Mouse (Mus musculus): ENCODE results near the gene Olfml3. TPM values are rescaled to one million over a fixed set of nuclear protein-coding genes. Genes with fewer than 3 reads are reported as not detected.

Olfml3 gene
- total and polyA plus RNA-seq, 2 experiments: 1.3 to 1.5 TPM

- no peak for DNase-seq (ENCODE audit: extremely low read depth, low read depth, low spot score)
- Histone ChIP-seq H3K36me3 (ENCODE audit: control insufficient read depth, insufficient read depth, low read length) (no peaks in the 10 kb centered on the region), H3K4me1 (ENCODE audit: control insufficient read depth, insufficient read depth, low read length) (no peaks in the 10 kb centered on the region), H3K9ac (ENCODE audit: low read depth, low read length) (no peak overlapping the region), H3K4me3 (ENCODE audit: insufficient read depth, low read depth, low read length) (no peak overlapping the region), H3K27me3 (ENCODE audit: control insufficient read depth, insufficient read depth, low read length) (no peaks in the 10 kb centered on the region), H3K79me2 (ENCODE audit: control insufficient read depth, insufficient read depth, low read length) (no peaks in the 10 kb centered on the region), H3K27ac (replicated peaks; ENCODE audit: insufficient read depth, low read depth, low read length) (no peak overlapping the region)
- TF ChIP-seq CTCF (IDR thresholded peaks at IDR 0.05; ENCODE audit: low read depth, low read length): no peak
- TF ChIP-seq POLR2A (IDR thresholded peaks at IDR 0.05; ENCODE audit: extremely low read depth, insufficient read depth, low read length): no peak
- WGBS: 66% methylated on average over 15 of the region's 15 CpGs
Observed at GRCm38 (mm10) chr3:103716774-103717760, 20.7 kb downstream of the Olfml3 start.

DNA sequence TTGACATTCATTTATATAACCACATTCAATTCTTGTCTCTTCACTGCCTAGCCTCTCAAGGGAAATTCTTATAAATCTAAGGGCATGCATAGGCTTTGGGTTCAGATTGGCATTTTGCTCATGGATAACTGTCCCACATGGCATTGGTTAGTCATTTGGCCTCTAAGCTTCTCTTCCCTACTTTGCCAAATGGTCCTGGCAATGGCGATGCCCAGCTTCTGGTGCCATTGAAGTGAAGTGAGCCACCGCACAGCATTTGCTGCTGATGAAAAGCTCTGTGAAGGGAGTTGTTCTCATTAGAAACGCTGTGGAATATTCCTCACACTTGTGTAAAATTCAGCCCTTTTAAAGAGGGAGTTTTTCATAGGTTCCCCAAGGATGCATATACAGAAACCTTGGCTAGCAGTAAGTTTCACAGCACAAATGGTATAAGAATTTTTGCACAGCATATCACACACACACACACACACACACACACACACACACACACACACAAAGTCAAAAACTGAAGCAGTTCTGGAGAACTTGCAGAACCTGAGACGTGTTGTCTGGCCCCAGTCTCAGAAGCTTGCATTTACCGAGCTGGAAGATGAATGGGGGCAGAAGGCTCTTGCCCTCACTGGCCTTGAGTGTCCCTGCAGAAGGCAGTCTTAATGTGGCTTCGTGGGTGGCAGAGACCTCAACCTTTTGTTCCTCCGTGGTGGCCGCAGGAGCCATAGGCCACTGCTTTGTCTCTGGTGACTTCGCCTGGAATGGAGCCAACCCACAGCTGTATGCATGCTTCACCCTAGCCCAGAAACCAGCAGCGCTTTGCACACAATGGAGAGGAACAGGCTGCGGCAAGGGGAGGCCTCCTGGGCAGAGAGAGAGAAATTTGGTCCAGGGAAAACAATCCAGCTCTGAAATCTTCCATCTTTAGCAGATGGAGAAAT lies 21.8 kb downstream of the Olfml3 start:
- Histone ChIP-seq H3K9ac (ENCODE audit: low read depth, low read length) (no peak overlapping the region), H3K79me2 (ENCODE audit: control insufficient read depth, insufficient read depth, low read length) (no peaks in the 10 kb centered on the region), H3K27ac (replicated peaks; ENCODE audit: insufficient read depth, low read depth, low read length) (no peak overlapping the region), H3K4me1 (ENCODE audit: control insufficient read depth, insufficient read depth, low read length) (no peaks in the 10 kb centered on the region), H3K27me3 (ENCODE audit: control insufficient read depth, insufficient read depth, low read length) (no peaks in the 10 kb centered on the region), H3K36me3 (ENCODE audit: control insufficient read depth, insufficient read depth, low read length) (no peaks in the 10 kb centered on the region), H3K4me3 (ENCODE audit: insufficient read depth, low read depth, low read length) (no peak overlapping the region)
- no peak for TF ChIP-seq CTCF (IDR thresholded peaks at IDR 0.05; ENCODE audit: low read depth, low read length)
- no peak for TF ChIP-seq POLR2A (IDR thresholded peaks at IDR 0.05; ENCODE audit: extremely low read depth, insufficient read depth, low read length)
- no peak for DNase-seq (ENCODE audit: extremely low read depth, low read depth, low spot score)
- 72% methylated on average over 11 of the region's 11 CpGs for WGBS

DNA sequence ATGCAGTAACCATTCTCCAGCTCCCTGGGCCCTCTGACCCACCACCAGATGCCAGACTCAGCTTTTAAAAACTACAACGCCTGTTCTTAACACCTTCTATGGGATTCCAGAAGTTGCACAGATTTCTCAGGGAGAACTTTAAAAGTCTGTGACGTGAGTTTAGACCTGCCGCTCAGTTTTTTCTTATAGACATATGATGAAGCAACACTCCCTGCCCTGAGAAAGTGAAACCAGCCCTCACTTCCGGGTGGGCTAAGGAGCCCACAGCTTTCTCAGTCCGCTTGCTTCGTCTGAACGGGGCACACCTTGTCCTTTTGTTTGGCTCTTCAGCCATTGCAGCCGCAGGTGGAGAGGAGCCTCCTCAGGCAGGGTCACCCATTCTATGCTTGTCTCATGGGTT lies 22.9 kb downstream of the Olfml3 start:
- Histone ChIP-seq H3K27ac (replicated peaks; ENCODE audit: insufficient read depth, low read depth, low read length) (no peak overlapping the region), H3K4me3 (ENCODE audit: insufficient read depth, low read depth, low read length) (no peak overlapping the region), H3K9ac (ENCODE audit: low read depth, low read length) (no peak overlapping the region), H3K79me2 (ENCODE audit: control insufficient read depth, insufficient read depth, low read length) (no peaks in the 10 kb centered on the region), H3K4me1 (ENCODE audit: control insufficient read depth, insufficient read depth, low read length) (no peaks in the 10 kb centered on the region), H3K36me3 (ENCODE audit: control insufficient read depth, insufficient read depth, low read length) (no peaks in the 10 kb centered on the region), H3K27me3 (ENCODE audit: control insufficient read depth, insufficient read depth, low read length) (no peaks in the 10 kb centered on the region)
- 81% methylated on average over 8 of the region's 8 CpGs for WGBS
- TF ChIP-seq CTCF (IDR thresholded peaks at IDR 0.05; ENCODE audit: low read depth, low read length): no peak
- no peak for TF ChIP-seq POLR2A (IDR thresholded peaks at IDR 0.05; ENCODE audit: extremely low read depth, insufficient read depth, low read length)
- DNase-seq (ENCODE audit: extremely low read depth, low read depth, low spot score): no peak

DNA sequence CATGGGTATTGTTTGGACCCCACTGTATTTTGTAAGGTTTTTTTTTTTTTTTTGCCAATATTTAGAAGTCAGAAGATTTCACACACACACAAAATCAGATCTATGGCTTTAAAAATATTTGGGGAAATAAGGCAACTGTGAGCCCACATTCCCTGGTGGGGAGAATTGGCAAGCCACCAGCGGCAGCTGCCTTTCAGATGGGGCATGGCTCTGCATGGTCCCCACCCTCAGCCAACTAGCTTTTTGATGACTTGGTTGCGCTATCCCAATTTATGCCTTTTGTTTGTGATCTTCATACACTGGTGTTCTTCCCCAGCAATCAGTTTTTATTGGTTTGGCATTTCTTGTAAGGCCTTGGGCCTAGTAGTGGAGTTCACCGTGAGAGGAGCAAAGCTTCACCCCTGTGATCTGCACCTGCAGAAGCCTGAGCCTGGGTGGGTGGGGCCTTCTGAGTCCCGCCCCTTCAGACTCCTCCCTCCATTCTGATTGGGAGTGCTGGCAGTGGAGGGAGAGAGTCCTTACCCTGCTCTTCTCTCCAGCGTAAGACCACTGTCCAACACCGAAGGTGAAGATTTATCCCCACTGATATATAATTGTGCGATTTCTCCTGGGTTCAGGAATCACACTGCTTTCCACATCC lies 23.4 kb downstream of the Olfml3 start:
- no peak for TF ChIP-seq CTCF (IDR thresholded peaks at IDR 0.05; ENCODE audit: low read depth, low read length)
- TF ChIP-seq POLR2A (IDR thresholded peaks at IDR 0.05; ENCODE audit: extremely low read depth, insufficient read depth, low read length): no peak
- Histone ChIP-seq H3K27ac (replicated peaks; ENCODE audit: insufficient read depth, low read depth, low read length) (no peak overlapping the region), H3K4me1 (ENCODE audit: control insufficient read depth, insufficient read depth, low read length) (no peaks in the 10 kb centered on the region), H3K27me3 (ENCODE audit: control insufficient read depth, insufficient read depth, low read length) (no peaks in the 10 kb centered on the region), H3K79me2 (ENCODE audit: control insufficient read depth, insufficient read depth, low read length) (no peaks in the 10 kb centered on the region), H3K9ac (ENCODE audit: low read depth, low read length) (no peak overlapping the region), H3K4me3 (ENCODE audit: insufficient read depth, low read depth, low read length) (no peak overlapping the region), H3K36me3 (ENCODE audit: control insufficient read depth, insufficient read depth, low read length) (no peaks in the 10 kb centered on the region)
- no peak for DNase-seq (ENCODE audit: extremely low read depth, low read depth, low spot score)
- WGBS: 68% methylated on average over 7 of the region's 7 CpGs

GRCm38 (mm10) chr3:103712196-103712595 lies 25.6 kb downstream of the Olfml3 start:
- no peak for DNase-seq (ENCODE audit: extremely low read depth, low read depth, low spot score)
- Histone ChIP-seq H3K36me3 (ENCODE audit: control insufficient read depth, insufficient read depth, low read length) (no peaks in the 10 kb centered on the region), H3K9ac (ENCODE audit: low read depth, low read length) (no peak overlapping the region), H3K79me2 (ENCODE audit: control insufficient read depth, insufficient read depth, low read length) (no peaks in the 10 kb centered on the region), H3K4me1 (ENCODE audit: control insufficient read depth, insufficient read depth, low read length) (no peaks in the 10 kb centered on the region), H3K27ac (replicated peaks; ENCODE audit: insufficient read depth, low read depth, low read length) (no peak overlapping the region), H3K4me3 (ENCODE audit: insufficient read depth, low read depth, low read length) (no peak overlapping the region), H3K27me3 (ENCODE audit: control insufficient read depth, insufficient read depth, low read length) (no peaks in the 10 kb centered on the region)
- 97% methylated on average over 4 of the region's 4 CpGs for WGBS
- TF ChIP-seq CTCF (IDR thresholded peaks at IDR 0.05; ENCODE audit: low read depth, low read length): no peak
- no peak for TF ChIP-seq POLR2A (IDR thresholded peaks at IDR 0.05; ENCODE audit: extremely low read depth, insufficient read depth, low read length)

Data from liver, adult 2 months (tissue).